Mouse (Mus musculus): ENCODE results near the gene Ssbp3. TPM values are rescaled to one million over a fixed set of nuclear protein-coding genes. Genes with fewer than 3 reads are reported as not detected.

Gene Ssbp3
- polyA plus RNA-seq, 1 experiment from 2014 or later: 190 TPM

DNA sequence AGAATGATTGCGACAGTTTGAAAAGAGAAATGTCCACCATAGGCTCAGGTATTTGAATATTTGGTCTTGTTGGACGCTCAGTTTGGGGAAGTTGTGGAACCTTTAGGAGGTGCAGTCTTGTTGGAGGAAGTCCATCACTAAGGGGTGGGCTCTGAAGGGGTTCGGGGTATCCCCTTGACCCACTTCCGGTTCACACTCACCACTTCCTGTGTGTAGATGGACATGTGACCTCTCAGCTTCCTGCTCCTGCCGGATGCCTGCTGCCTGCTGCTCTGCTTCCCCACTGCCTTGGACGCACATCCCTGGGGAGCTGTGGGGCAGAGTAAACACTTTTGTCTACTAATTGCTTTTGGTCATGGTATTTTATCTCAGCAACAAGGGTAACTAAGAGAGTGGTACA, 29.4 kb upstream of the Ssbp3 start:
- H3K9ac ChIP-seq: no peak overlapping the region
- H3K27me3 ChIP-seq: no peaks in the 10 kb centered on the region
- no peak overlapping the region for H3K27ac ChIP-seq
- no peak overlapping the region for H3K4me3 ChIP-seq
- no peak for ATAC-seq (ENCODE audit: insufficient number of reproducible peaks, insufficient read depth, low FRiP score, low TSS enrichment, low read depth)
- 81% methylated on average over 6 of the region's 6 CpGs for WGBS
- H3K4me1 ChIP-seq: no peaks in the 10 kb centered on the region
- H3K9me3 ChIP-seq: peaks cover 5% of the 10 kb centered on the region; the same call in 1 of the 2 replicates
- no peaks in the 10 kb centered on the region for H3K36me3 ChIP-seq
- no peak overlapping the region for H3K4me2 ChIP-seq

DNA sequence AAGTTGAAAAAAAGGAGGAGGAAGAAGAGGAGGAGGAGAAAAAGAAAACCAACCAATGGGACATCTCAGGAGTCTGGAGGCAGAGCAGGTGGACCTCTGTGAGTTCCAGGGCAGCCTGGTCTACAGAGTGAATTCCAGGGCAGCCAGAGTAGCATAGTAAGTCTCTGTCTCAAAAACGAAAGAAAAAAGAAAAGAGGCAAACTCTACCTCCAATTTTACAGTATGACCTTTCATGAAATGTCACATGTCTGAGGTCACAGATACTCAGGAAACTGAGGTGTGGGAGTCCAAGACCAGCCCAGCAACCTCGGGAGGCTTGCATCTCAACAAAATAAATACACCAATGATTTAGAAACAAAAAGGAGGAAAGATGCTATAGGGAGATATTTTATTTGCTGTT, 27.4 kb upstream of the Ssbp3 start:
- Histone ChIP-seq H3K36me3 (no peaks in the 10 kb centered on the region), H3K27ac (no peak overlapping the region), H3K4me2 (no peak overlapping the region), H3K9ac (no peak overlapping the region), H3K4me1 (no peaks in the 10 kb centered on the region), H3K4me3 (no peak overlapping the region), H3K27me3 (no peaks in the 10 kb centered on the region), H3K9me3 (peaks cover 5% of the 10 kb centered on the region; the same call in 1 of the 2 replicates)
- 63% methylated on average over 2 of the region's 2 CpGs for WGBS
- ATAC-seq (ENCODE audit: insufficient number of reproducible peaks, insufficient read depth, low FRiP score, low TSS enrichment, low read depth): no peak

DNA sequence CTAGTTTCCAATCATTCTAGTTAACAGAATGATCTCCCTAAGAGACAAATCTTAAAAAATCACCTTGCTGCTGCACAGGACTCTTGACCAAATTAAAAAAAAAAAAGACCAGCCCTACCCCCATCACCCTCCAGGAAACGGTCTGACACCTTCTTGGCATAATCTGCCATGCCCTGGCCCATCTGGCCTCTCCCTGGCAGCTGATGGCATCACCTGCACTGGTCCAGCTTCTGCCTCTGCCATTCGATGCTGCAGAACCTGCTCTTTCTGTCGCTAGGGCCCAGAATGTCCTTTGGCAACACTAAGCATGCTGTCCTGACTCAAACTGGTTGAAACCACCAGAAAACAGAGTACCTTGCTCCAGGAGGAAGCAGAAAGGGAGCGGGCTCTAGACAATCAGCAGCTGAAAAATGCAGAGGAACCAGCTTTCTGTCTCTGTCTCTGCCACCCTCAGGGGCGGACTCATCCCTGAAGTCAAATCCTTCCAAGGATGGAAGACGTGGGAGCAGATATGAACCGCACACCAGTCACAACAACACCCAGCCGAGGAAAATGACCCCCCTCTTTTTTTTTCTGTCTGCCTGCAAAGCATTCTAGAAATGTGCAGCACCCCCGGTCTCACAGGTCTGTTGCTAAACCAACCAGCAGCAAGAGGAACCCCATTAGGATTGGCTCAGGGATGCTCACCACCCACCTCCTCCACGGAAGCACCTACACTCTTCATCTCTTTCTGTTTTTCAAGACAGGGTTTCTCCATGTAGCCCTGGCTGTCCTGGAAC, 24.0 kb upstream of the Ssbp3 start:
- Histone ChIP-seq H3K4me3 (no peak overlapping the region), H3K36me3 (no peaks in the 10 kb centered on the region), H3K27me3 (no peaks in the 10 kb centered on the region), H3K4me2 (no peak overlapping the region), H3K27ac (peak overlapping the region; percentile 28; the same call in 1 of the 2 replicates), H3K9me3 (peaks cover 5% of the 10 kb centered on the region; the same call in 1 of the 2 replicates), H3K4me1 (no peaks in the 10 kb centered on the region), H3K9ac (no peak overlapping the region)
- no peak for ATAC-seq (ENCODE audit: insufficient number of reproducible peaks, insufficient read depth, low FRiP score, low TSS enrichment, low read depth)
- WGBS: 73% methylated on average over 10 of the region's 10 CpGs

DNA sequence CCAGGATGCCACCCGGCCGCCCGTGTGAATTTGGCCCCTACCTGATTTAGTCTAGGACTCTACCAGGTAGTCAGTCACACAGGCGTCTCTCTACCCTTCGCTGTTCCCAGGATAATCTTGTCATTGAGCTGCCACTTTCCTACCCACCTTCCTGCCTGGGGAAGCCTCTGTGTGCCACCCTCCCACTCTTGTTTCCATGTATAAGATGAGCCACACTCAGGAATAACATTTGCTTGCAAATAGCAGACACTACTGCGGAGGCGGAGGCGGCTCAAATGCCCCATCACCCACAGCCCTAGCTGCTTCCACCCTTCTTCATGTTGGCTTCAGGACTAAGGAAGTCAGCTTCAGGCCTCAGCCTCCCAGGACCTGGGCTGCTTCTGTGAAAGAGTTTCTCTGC, 14.4 kb upstream of the Ssbp3 start:
- no peak overlapping the region for H3K27ac ChIP-seq
- H3K4me3 ChIP-seq: no peak overlapping the region
- H3K4me1 ChIP-seq: no peaks in the 10 kb centered on the region
- H3K36me3 ChIP-seq: no peaks in the 10 kb centered on the region
- WGBS: 86% methylated on average over 8 of the region's 8 CpGs
- no peak overlapping the region for H3K9ac ChIP-seq
- H3K4me2 ChIP-seq: no peak overlapping the region
- peaks cover 6% of the 10 kb centered on the region; the same call in 1 of the 2 replicates for H3K9me3 ChIP-seq
- H3K27me3 ChIP-seq: no peaks in the 10 kb centered on the region
- no peak for ATAC-seq (ENCODE audit: insufficient number of reproducible peaks, insufficient read depth, low FRiP score, low TSS enrichment, low read depth)

DNA sequence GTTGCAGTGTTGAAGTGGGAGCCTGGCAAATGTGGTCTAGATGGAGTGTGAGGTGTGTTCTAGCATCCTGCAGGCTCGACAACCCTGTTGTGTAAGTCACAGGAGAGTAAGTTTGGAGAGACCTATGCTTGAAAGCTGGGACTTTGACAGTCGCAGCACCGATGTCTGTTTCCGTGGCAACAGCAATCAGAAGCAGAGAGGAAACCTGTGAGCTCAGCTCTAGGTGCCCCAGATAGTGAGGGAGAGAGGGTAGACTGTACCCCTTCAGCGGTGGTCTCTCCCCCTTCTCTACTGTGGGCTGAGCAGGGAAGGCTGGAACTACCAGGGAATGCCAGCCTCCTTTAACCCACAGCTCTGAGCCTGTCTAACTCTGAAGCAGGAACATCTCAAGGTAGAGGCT, 11.6 kb upstream of the Ssbp3 start:
- WGBS: 65% methylated on average over 5 of the region's 5 CpGs
- Histone ChIP-seq H3K27me3 (no peaks in the 10 kb centered on the region), H3K4me2 (no peak overlapping the region)

DNA sequence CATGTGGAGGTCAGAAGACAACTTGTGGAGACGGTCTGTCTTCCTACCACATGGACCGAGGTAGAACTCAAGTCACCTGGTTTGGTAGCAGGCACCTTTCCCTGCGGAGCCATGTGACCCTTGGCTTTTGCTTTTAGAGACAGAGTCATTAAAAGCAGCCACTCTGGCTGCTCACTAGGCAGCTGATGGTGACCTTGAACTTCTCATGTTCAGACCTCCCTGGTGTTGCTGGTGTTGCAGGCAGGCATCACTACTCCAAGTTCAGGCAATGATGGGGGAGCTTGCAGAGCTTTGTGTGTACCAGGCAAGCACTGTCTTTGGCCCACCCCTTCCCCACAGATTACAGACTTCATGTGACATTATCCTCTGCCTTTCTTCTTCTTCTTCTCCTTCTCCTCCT, 11.0 kb upstream of the Ssbp3 start:
- H3K4me3 ChIP-seq: no peak overlapping the region
- no peak for ATAC-seq (ENCODE audit: insufficient number of reproducible peaks, insufficient read depth, low FRiP score, low TSS enrichment, low read depth)
- H3K4me1 ChIP-seq: no peaks in the 10 kb centered on the region
- H3K9me3 ChIP-seq: no peaks in the 10 kb centered on the region
- H3K4me2 ChIP-seq: no peak overlapping the region
- no peaks in the 10 kb centered on the region for H3K36me3 ChIP-seq
- H3K27me3 ChIP-seq: no peaks in the 10 kb centered on the region
- WGBS: 80% methylated on average over 3 of the region's 3 CpGs
- no peak overlapping the region for H3K27ac ChIP-seq
- H3K9ac ChIP-seq: no peak overlapping the region

More for the DNA sequence above, 11.6 kb upstream of the Ssbp3 start:
- Histone ChIP-seq H3K36me3 (no peaks in the 10 kb centered on the region), H3K27ac (no peak overlapping the region), H3K9ac (no peak overlapping the region), H3K4me1 (no peaks in the 10 kb centered on the region), H3K4me3 (no peak overlapping the region), H3K9me3 (no peaks in the 10 kb centered on the region)
- ATAC-seq (ENCODE audit: insufficient number of reproducible peaks, insufficient read depth, low FRiP score, low TSS enrichment, low read depth): no peak

DNA sequence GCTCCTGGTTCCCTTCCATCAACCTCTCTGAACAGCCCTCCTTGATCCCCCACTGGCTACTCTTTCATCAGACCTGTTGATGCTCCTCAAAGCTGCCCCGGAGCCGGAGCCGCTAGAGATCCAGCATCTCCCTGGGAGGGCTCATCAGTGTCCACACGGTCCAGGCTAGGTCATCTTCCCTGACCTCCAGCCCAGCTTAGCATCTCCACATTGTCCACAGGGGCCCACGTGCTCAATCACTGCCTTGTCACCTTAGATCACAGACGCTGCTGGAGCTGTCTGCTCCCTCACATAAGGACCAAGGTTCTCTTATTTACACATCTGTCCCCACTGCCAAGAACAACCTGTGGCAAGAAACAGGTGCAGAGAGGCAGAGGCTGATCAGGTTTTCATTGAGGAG, 9.8 kb upstream of the Ssbp3 start:
- H3K36me3 ChIP-seq: no peaks in the 10 kb centered on the region
- H3K9ac ChIP-seq: no peak overlapping the region
- H3K4me2 ChIP-seq: no peak overlapping the region
- no peak overlapping the region for H3K27ac ChIP-seq
- H3K9me3 ChIP-seq: no peaks in the 10 kb centered on the region
- no peak for ATAC-seq (ENCODE audit: insufficient number of reproducible peaks, insufficient read depth, low FRiP score, low TSS enrichment, low read depth)
- H3K27me3 ChIP-seq: no peaks in the 10 kb centered on the region
- H3K4me3 ChIP-seq: no peak overlapping the region
- H3K4me1 ChIP-seq: no peaks in the 10 kb centered on the region
- 42% methylated on average over 6 of the region's 6 CpGs for WGBS

DNA sequence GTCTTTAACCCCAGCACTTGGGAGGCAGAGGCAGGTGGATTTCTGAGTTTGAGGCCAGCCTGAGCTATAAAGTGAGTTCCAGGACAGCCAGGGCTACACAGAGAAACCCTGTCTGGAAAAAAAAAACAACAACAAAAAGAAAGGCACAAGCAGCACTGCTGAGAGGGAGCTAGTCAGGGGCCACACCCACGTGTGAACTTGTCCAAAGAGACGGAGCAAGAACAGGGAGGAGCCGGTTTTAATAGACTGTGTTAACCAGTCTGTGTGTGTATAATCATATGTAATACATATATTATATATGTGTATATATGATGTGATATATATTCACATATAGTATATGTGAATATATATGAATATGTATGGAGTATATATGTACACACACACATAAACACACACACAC, 8.9 kb upstream of the Ssbp3 start:
- no peaks in the 10 kb centered on the region for H3K27me3 ChIP-seq
- H3K4me2 ChIP-seq: no peak overlapping the region
- no peak overlapping the region for H3K9ac ChIP-seq
- no peak overlapping the region for H3K4me3 ChIP-seq
- WGBS: 79% methylated on average over 3 of the region's 3 CpGs
- H3K4me1 ChIP-seq: no peaks in the 10 kb centered on the region
- no peaks in the 10 kb centered on the region for H3K9me3 ChIP-seq
- no peak overlapping the region for H3K27ac ChIP-seq
- H3K36me3 ChIP-seq: no peaks in the 10 kb centered on the region
- no peak for ATAC-seq (ENCODE audit: insufficient number of reproducible peaks, insufficient read depth, low FRiP score, low TSS enrichment, low read depth)

DNA sequence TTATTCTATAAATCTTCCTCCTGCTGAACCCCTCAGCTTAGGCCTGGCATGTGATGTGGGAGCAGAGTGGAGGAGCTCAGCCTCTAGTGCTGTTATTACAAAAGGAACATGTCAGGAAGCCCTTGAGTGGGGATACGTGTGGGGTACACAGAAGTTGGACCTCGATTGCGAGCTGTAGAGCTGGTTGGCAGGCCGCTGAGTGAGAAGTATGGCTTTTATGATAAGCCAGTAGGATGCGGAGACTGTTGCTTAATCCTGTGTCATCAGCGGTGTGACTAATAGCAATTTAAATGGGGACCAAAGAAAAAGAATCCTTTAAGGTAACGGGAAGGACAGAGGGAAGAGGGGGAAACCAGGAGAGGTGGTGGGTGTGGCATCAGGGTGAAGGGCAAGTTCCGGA, 8.3 kb upstream of the Ssbp3 start:
- no peak overlapping the region for H3K4me2 ChIP-seq
- no peak overlapping the region for H3K9ac ChIP-seq
- no peak overlapping the region for H3K4me3 ChIP-seq
- WGBS: 72% methylated on average over 8 of the region's 8 CpGs
- no peaks in the 10 kb centered on the region for H3K36me3 ChIP-seq
- H3K4me1 ChIP-seq: peaks cover 4% of the 10 kb centered on the region
- H3K27ac ChIP-seq: no peak overlapping the region
- ATAC-seq (ENCODE audit: insufficient number of reproducible peaks, insufficient read depth, low FRiP score, low TSS enrichment, low read depth): no peak
- no peaks in the 10 kb centered on the region for H3K9me3 ChIP-seq
- H3K27me3 ChIP-seq: no peaks in the 10 kb centered on the region

DNA sequence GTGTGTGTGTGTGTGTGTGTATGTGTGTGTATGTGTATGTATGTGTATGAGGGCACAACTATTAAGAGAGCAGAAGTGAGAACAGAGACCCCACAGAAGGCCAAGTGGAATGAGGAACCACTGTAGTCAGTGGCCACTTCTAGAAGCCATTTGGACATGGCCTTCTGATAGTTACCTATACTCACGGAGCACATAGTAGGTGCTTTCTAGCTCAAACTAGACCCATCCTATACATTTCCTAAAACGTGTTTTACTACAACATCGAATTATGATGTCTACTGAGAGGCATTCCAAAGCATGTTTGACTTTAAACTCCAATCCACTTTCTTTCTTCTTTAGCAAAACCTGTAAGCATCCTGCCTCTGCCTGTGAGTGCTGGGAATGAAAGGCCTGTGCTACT, 4.6 kb upstream of the Ssbp3 start:
- Histone ChIP-seq H3K9me3 (no peaks in the 10 kb centered on the region), H3K4me2 (no peak overlapping the region), H3K36me3 (no peaks in the 10 kb centered on the region), H3K4me3 (no peak overlapping the region), H3K27me3 (no peaks in the 10 kb centered on the region), H3K9ac (no peak overlapping the region), H3K4me1 (peaks cover 32% of the 10 kb centered on the region), H3K27ac (no peak overlapping the region)
- no peak for ATAC-seq (ENCODE audit: insufficient number of reproducible peaks, insufficient read depth, low FRiP score, low TSS enrichment, low read depth)
- WGBS: 87% methylated on average over 3 of the region's 3 CpGs

DNA sequence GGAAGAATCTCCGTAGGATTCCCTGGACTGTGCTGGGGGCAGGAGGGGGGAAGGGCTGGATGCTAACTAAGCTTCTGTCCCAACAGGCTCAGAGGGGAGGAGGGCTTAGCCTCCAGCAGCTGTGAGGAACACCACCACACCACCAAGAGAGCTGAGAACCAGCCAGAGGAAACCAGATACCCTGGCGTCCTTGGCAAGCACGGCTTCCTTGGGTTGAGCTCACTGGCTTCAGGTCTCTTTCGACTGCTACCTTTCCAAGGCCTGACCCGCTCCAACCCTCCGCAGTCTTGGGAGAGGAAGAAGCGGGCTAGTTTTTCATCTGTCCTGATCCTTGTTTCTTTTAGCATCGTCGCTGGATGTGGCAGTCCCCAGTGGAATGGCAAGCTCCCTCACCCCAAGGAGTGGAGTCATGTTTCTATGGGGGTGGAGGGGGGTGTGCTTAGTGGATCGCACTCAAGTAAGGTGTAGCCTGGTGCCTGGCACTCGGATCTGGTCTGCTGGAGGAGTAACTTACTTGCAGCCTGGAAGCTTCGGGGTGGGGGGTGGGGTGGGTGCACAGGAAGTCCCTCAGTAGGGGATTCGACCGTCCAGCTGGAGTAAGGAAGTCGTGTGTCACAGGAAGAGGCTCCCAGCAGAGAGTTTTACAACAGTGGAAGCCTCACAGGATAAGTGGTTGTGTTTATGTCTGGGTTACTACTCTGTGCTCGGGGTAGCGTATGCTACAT, 2.6 kb upstream of the Ssbp3 start:
- H3K4me2 ChIP-seq: peak overlapping the region; percentile 93
- H3K9me3 ChIP-seq: no peaks in the 10 kb centered on the region
- no peaks in the 10 kb centered on the region for H3K27me3 ChIP-seq
- peaks cover 32% of the 10 kb centered on the region for H3K4me1 ChIP-seq
- H3K9ac ChIP-seq: peak overlapping the region; percentile 57
- 7% methylated on average over 17 of the region's 17 CpGs for WGBS
- peak overlapping the region; percentile 27 for H3K4me3 ChIP-seq
- H3K36me3 ChIP-seq: no peaks in the 10 kb centered on the region
- peak overlapping the region; percentile 100 for H3K27ac ChIP-seq
- ATAC-seq (ENCODE audit: insufficient number of reproducible peaks, insufficient read depth, low FRiP score, low TSS enrichment, low read depth): peak; percentile 28

DNA sequence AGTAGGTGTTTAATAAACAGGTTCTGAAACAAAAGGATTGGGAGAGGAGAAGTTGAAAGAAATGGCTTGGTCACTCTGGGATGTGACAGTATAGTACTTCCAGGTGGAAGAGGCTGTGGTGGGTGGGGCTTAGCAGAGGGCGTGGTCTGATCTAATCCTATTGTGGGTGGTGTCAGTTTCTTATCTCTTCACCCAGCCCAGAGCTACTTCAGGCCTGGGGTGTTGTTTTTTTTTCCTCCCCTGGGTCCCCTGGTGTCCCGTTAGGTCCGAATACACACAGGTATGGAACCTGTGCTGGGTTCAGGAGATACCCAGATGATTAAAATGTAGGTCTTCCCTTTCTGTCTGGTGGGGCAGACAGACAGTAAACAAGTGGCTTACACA, 2.1 kb upstream of the Ssbp3 start:
- Histone ChIP-seq H3K27ac (peak overlapping the region; percentile 100), H3K27me3 (no peaks in the 10 kb centered on the region), H3K4me1 (peaks cover 37% of the 10 kb centered on the region), H3K9ac (0 out of 2 replicates have a peak overlapping the region, but pooled peaks have one; percentile 57), H3K4me3 (peak overlapping the region; percentile 27), H3K4me2 (peak overlapping the region; percentile 93), H3K9me3 (no peaks in the 10 kb centered on the region), H3K36me3 (no peaks in the 10 kb centered on the region)
- WGBS: 24% methylated on average over 3 of the region's 3 CpGs
- ATAC-seq (ENCODE audit: insufficient number of reproducible peaks, insufficient read depth, low FRiP score, low TSS enrichment, low read depth): no peak

Measured in embryonic facial prominence, embryonic 13.5 days (tissue).